Mouse (Mus musculus) MEL (cell line): Measurements from ENCODE around the gene Kif12. TPM values are rescaled to one million over a fixed set of nuclear protein-coding genes. Genes with fewer than 3 reads are reported as not detected.

ENCODE experiments used
- DNase-seq: peaks from one replicate; pipeline ENCODE4 v3.0.0; 2011; ENCODE audit warnings: low read depth, low spot score
- H3K27ac ChIP-seq: 2 replicates; pipeline ENCODE4 v1.5.1; 2012; ENCODE audit warnings: low read depth, mild to moderate bottlenecking, control low read depth, low read length, moderate library complexity; ENCODE audit not compliant: control insufficient read depth
- H3K27me3 ChIP-seq, 2 experiments: fragments of 150-350 bp in 1 of 2; sonication (generic) in 1 of 2; 2 replicates each; pipeline ENCODE4 v1.6.1; 2012; ENCODE audit warnings: low read length in 2 of 2, mild to moderate bottlenecking in 2 of 2, improper control_type of control experiment in 1 of 2, moderate library complexity in 1 of 2; ENCODE audit not compliant: insufficient read depth in 2 of 2, control insufficient read depth in 1 of 2
- H3K36me3 ChIP-seq, 2 experiments: 2 replicates each; pipeline ENCODE4 v1.6.1; 2012 to 2014; ENCODE audit warnings: low read length in 2 of 2, improper control_type of control experiment in 1 of 2, inconsistent platforms in 1 of 2, mild to moderate bottlenecking in 1 of 2; ENCODE audit not compliant: insufficient read depth in 2 of 2, control insufficient read depth in 1 of 2
- H3K4me1 ChIP-seq, 2 experiments: fragments of 150-350 bp in 1 of 2; sonication (generic) in 1 of 2; 2 replicates each; pipeline ENCODE4 v1.6.1; 2012; ENCODE audit warnings: low read length in 2 of 2, improper control_type of control experiment in 1 of 2, mild to moderate bottlenecking in 1 of 2; ENCODE audit not compliant: insufficient read depth in 2 of 2, control insufficient read depth in 1 of 2
- H3K4me3 ChIP-seq, 2 experiments: fragments of 150-350 bp in 1 of 2; sonication (generic) in 1 of 2; 2 replicates each; pipeline ENCODE4 v1.5.1; 2012; ENCODE audit warnings: low read depth in 2 of 2, low read length in 2 of 2, mild to moderate bottlenecking in 2 of 2, moderate library complexity in 2 of 2, control low read depth in 1 of 2, improper control_type of control experiment in 1 of 2; ENCODE audit not compliant: control insufficient read depth in 1 of 2, insufficient read depth in 1 of 2
- H3K79me2 ChIP-seq: 2 replicates; pipeline ENCODE4 v1.6.1; 2012; ENCODE audit warnings: mild to moderate bottlenecking, low read length, moderate library complexity; ENCODE audit not compliant: control insufficient read depth, poor library complexity, insufficient read depth
- H3K9ac ChIP-seq: 2 replicates; pipeline ENCODE4 v1.6.1; 2012; ENCODE audit warnings: low read depth, mild to moderate bottlenecking, control low read depth, low read length, moderate library complexity; ENCODE audit not compliant: control insufficient read depth, poor library complexity, severe bottlenecking
- H3K9me3 ChIP-seq: fragments of 150-350 bp; sonication (generic); replicated peaks from 2 replicates; pipeline ENCODE4 v1.6.1; 2012; ENCODE audit warnings: mild to moderate bottlenecking, low read length, improper control_type of control experiment, moderate library complexity; ENCODE audit not compliant: insufficient read depth
- E2F4 ChIP-seq: IDR thresholded peaks from 2 replicates; pipeline ENCODE4 v1.6.1; 2011; ENCODE audit warnings: low read depth, low read length, improper control_type of control experiment, borderline replicate concordance
- ELF1 ChIP-seq: IDR thresholded peaks from 2 replicates; pipeline ENCODE4 v1.6.1; 2014; ENCODE audit warnings: low read depth, mild to moderate bottlenecking, inconsistent platforms, low read length, improper control_type of control experiment, moderate library complexity
- EP300 ChIP-seq, 2 experiments: IDR thresholded peaks; 2 replicates each; pipeline ENCODE4 v1.6.1; 2011; ENCODE audit warnings: improper control_type of control experiment in 2 of 2, low read length in 2 of 2, low read depth in 1 of 2, mild to moderate bottlenecking in 1 of 2
- ETS1 ChIP-seq: IDR thresholded peaks from 2 replicates; pipeline ENCODE4 v1.6.1; 2012; ENCODE audit warnings: low read depth, mild to moderate bottlenecking, inconsistent platforms, low read length, improper control_type of control experiment, moderate library complexity
- GABPA ChIP-seq: IDR thresholded peaks from 2 replicates; pipeline ENCODE4 v1.6.1; 2012; ENCODE audit warnings: low read depth, mild to moderate bottlenecking, inconsistent platforms, low read length, improper control_type of control experiment, moderate library complexity
- MYB ChIP-seq: IDR thresholded peaks from 2 replicates; pipeline ENCODE4 v1.6.1; 2011; ENCODE audit warnings: mild to moderate bottlenecking, low read depth, low read length, improper control_type of control experiment
- NRF1 ChIP-seq: IDR thresholded peaks from 2 replicates; pipeline ENCODE4 v1.6.1; 2014; ENCODE audit warnings: low read depth, mild to moderate bottlenecking, inconsistent platforms, low read length, improper control_type of control experiment, moderate library complexity; ENCODE audit not compliant: poor library complexity, insufficient read depth, severe bottlenecking
- SIN3A ChIP-seq: IDR thresholded peaks from 2 replicates; pipeline ENCODE4 v1.6.1; 2012; ENCODE audit warnings: low read length, improper control_type of control experiment, inconsistent platforms
- TAL1 ChIP-seq: IDR thresholded peaks from 2 replicates; pipeline ENCODE4 v1.6.1; 2012; ENCODE audit warnings: mild to moderate bottlenecking, inconsistent platforms, low read length, moderate library complexity, mixed read lengths
- TBP ChIP-seq: IDR thresholded peaks from 2 replicates; pipeline ENCODE4 v1.8.0; 2011; ENCODE audit warnings: low read depth, low read length, improper control_type of control experiment
- TCF12 ChIP-seq: IDR thresholded peaks from 2 replicates; pipeline ENCODE4 v1.6.1; 2014; ENCODE audit warnings: low read depth, mild to moderate bottlenecking, inconsistent platforms, low read length, improper control_type of control experiment, moderate library complexity
- UBTF ChIP-seq: IDR thresholded peaks from 2 replicates; pipeline ENCODE4 v1.6.1; 2012; ENCODE audit warnings: low read depth, mild to moderate bottlenecking, inconsistent platforms, low read length, improper control_type of control experiment, moderate library complexity, borderline replicate concordance; ENCODE audit not compliant: insufficient read depth
- USF1 ChIP-seq: IDR thresholded peaks from 2 replicates; pipeline ENCODE4 v1.6.1; 2014; ENCODE audit warnings: low read depth, mild to moderate bottlenecking, inconsistent platforms, low read length, improper control_type of control experiment, moderate library complexity
- USF2 ChIP-seq, 2 experiments: IDR thresholded peaks; 2 replicates each; pipeline ENCODE4 v1.6.1; 2011 to 2012; ENCODE audit warnings: improper control_type of control experiment in 2 of 2, low read length in 2 of 2, borderline replicate concordance in 1 of 2, inconsistent platforms in 1 of 2, low read depth in 1 of 2, mild to moderate bottlenecking in 1 of 2; ENCODE audit not compliant: insufficient read depth in 1 of 2
- ZC3H11A ChIP-seq: IDR thresholded peaks from 2 replicates; pipeline ENCODE4 v1.6.1; 2012; ENCODE audit warnings: low read depth, mild to moderate bottlenecking, inconsistent platforms, low read length, improper control_type of control experiment
- ZKSCAN1 ChIP-seq: IDR thresholded peaks from 2 replicates; pipeline ENCODE4 v1.6.1; 2012; ENCODE audit warnings: low read depth, mild to moderate bottlenecking, inconsistent platforms, low read length, improper control_type of control experiment, moderate library complexity
- ZMIZ1 ChIP-seq: IDR thresholded peaks from 2 replicates; pipeline ENCODE4 v1.6.1; 2012; ENCODE audit warnings: low read depth, mild to moderate bottlenecking, inconsistent platforms, low read length, improper control_type of control experiment, moderate library complexity
- ZNF384 ChIP-seq: IDR thresholded peaks from 2 replicates; pipeline ENCODE4 v1.6.1; 2012; ENCODE audit warnings: low read depth, mild to moderate bottlenecking, inconsistent platforms, low read length, improper control_type of control experiment
- polyA plus RNA-seq, 2 experiments: library from polyadenylated mRNA; stranded (reverse) in 1 of 2; unstranded in 1 of 2; fragments of >175 nt in 1 of 2; fragments of >200 nt in 1 of 2; gene quantifications; 2 replicates each; pipeline versions ENCODE4 v1.2.1 to v1.2.4; 2012; ENCODE audit warnings: low replicate concordance in 2 of 2, low read depth in 1 of 2; ENCODE audit not compliant: insufficient read length in 2 of 2, insufficient read depth in 1 of 2, missing spikeins in 1 of 2
- total RNA-seq: library from RNA; depleted of rRNA; stranded (reverse); fragments of 300-350 nt; gene quantifications from 2 replicates; pipeline ENCODE4 v1.2.3, GENCODE M21; 2012

Kif12 gene
- total and polyA plus RNA-seq, 3 experiments, result not detected

DNA sequence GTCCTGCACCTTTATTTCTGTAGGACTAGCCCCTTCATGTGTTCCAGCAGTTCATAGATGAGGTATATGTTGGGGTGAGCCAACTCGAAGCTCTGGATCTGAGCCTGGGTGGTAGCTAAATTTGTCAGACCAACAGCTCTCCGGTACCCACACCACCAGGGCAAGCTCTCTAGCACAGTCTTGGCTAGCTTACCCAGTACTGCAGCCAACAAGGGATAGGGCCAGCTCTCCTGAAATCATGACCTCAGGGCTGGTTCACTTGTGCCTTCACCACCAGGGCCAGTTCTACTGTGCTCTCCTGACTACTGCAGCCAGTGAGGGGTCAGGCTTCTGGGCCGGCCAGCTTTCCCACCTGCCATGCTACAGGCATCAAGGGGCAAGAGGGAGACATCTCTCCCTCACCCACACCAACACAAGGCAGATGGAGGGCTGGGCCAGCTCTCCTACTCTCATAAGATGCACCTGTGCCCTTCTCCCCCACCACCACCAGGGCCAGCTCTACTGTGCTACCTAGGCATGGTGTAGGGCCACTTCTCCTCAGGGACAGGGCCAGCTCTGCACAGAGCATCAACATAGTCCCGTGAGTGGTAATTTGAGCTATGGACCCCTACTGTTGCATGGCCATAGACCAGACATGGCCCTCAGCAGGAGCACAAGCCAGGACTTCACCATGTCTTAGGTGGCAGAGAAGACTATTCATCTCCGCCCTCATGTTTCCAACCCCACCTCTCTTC lies 41.9 kb downstream of the Kif12 start:
- Histone ChIP-seq H3K27me3 (no peaks in the 10 kb centered on the region), H3K36me3 (no peaks in the 10 kb centered on the region), H3K27ac (no peak overlapping the region), H3K4me3 (no peak overlapping the region), H3K9me3 (no peaks in the 10 kb centered on the region), H3K79me2 (no peaks in the 10 kb centered on the region), H3K9ac (no peak overlapping the region), H3K4me1 (no peaks in the 10 kb centered on the region)
- no peak for TF ChIP-seq TCF12
- TF ChIP-seq USF1, result no peak
- no peak for TF ChIP-seq ZC3H11A
- no peak for TF ChIP-seq SIN3A
- TF ChIP-seq ELF1, result no peak
- no peak for TF ChIP-seq MYB
- no peak for TF ChIP-seq USF2 (IDR thresholded peaks at IDR 0.05; ENCODE audit: borderline replicate concordance in 1 of 2, insufficient read depth in 1 of 2, low read depth in 1 of 2, low read length in 2 of 2)
- TF ChIP-seq ETS1, result no peak
- no peak for TF ChIP-seq NRF1
- TF ChIP-seq TAL1, result no peak
- TF ChIP-seq E2F4, result no peak
- TF ChIP-seq ZNF384, result no peak
- no peak for TF ChIP-seq TBP
- DNase-seq, result no peak

DNA sequence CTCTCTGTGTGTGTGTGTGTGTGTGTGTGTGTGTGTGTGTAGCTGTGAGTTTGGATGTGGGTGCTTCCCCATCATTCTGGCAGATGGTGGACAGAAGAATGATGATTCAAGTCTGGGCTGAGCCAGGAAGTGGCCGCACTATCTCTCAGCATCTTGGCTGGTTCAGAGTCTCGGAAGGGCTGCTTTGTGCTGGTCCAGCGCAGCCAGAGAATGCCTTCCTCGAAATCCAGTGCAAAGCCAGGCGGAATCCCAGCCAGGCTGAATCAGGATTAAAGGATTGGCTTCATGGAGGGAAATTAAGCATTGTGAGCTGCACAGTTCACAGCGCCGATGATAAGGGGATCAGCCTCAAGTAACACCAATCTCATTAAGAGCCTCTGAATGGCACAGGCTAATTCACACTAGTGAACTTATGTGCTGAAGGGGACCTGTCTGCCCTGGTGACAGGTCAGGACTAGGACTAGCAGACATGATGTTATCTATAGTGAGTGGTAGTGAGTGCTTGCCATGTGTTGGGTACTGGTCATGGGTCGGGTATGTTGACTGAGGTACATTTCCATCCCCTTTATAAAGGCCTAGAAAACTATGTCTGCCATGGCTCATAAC lies 47.0 kb downstream of the Kif12 start:
- H3K4me3 ChIP-seq, result no peak overlapping the region
- TF ChIP-seq ZMIZ1 (no peak), ZKSCAN1 (no peak), UBTF (no peak), ZC3H11A (no peak), TBP (no peak), GABPA (no peak), EP300 (IDR thresholded peaks at IDR 0.05; ENCODE audit: low read depth in 1 of 2, low read length in 2 of 2) (no peak), ETS1 (no peak), TAL1 (no peak)
- TF ChIP-seq, all 39 proteins: peak for 0
- Histone ChIP-seq H3K36me3 (no peaks in the 10 kb centered on the region), H3K79me2 (no peaks in the 10 kb centered on the region), H3K9ac (no peak overlapping the region), H3K27ac (no peak overlapping the region), H3K9me3 (no peaks in the 10 kb centered on the region), H3K4me1 (no peaks in the 10 kb centered on the region), H3K27me3 (no peaks in the 10 kb centered on the region)
- DNase-seq, result no peak
